Mouse (Mus musculus) right cerebral cortex, postnatal 25 days (tissue): Measurements from ENCODE around the gene Sema7a.

Source experiments
- DNase-seq: peaks from one replicate; pipeline ENCODE4 v3.0.0; 2022

Sema7a gene

GRCm38 (mm10) chr9:58011552-58011951, 71.6 kb downstream of the Sema7a start:
- no peak for DNase-seq
